Mouse (Mus musculus) liver, embryonic 14.5 days (tissue): Measurements from ENCODE around the gene Palm. TPM values are rescaled to one million over a fixed set of nuclear protein-coding genes. Genes with fewer than 3 reads are reported as not detected.
A peak's percentile ranks its signal among the peaks of the same experiment; 100 is the strongest.

Experiments used
- ATAC-seq: fragments of 200-750 bp; cut with Nextera tagmentation; 2 replicates; pipeline ENCODE4 v1.8.0; 2017; ENCODE audit warnings: moderate number of reproducible peaks, mild to moderate bottlenecking, moderate library complexity; ENCODE audit not compliant: insufficient read depth
- DNase-seq, 3 experiments: peaks; one replicate each; pipeline ENCODE4 v3.0.0-alpha.2; 2012 to 2013; ENCODE audit warnings: low read depth in 3 of 3, low spot score in 3 of 3
- H3K27ac ChIP-seq: fragments of 300-500 bp; sonication (generic); 2 replicates; pipeline ENCODE4 v1.5.1; 2014; ENCODE audit warnings: moderate library complexity, mild to moderate bottlenecking, control low read depth, inconsistent platforms
- H3K27me3 ChIP-seq: fragments of 300-500 bp; sonication (generic); 2 replicates; pipeline ENCODE4 v1.6.1; 2014; ENCODE audit warnings: mild to moderate bottlenecking, low read length, moderate library complexity; ENCODE audit not compliant: control insufficient read depth, insufficient read depth
- H3K36me3 ChIP-seq: fragments of 300-500 bp; sonication (generic); replicated peaks from 2 replicates; pipeline ENCODE4 v1.6.1; 2014; ENCODE audit warnings: low read depth; ENCODE audit not compliant: control insufficient read depth, insufficient read depth
- H3K4me1 ChIP-seq, 2 experiments: fragments of 200-500 bp in 1 of 2; fragments of 300-500 bp in 1 of 2; sonication (generic) in 1 of 2; replicated peaks; 2 replicates each; pipeline ENCODE4 v1.6.1; 2012 to 2014; ENCODE audit warnings: antibody characterized with exemption in 1 of 2, inconsistent platforms in 1 of 2, low read length in 1 of 2; ENCODE audit not compliant: control insufficient read depth in 2 of 2, insufficient read depth in 2 of 2
- H3K4me2 ChIP-seq: fragments of 300-500 bp; sonication (generic); 2 replicates; pipeline ENCODE4 v1.6.1; 2014; ENCODE audit warnings: low read depth, mild to moderate bottlenecking, control low read depth, moderate library complexity
- H3K4me3 ChIP-seq, 2 experiments: fragments of 200-500 bp in 1 of 2; fragments of 300-500 bp in 1 of 2; sonication (generic) in 1 of 2; 2 replicates each; pipeline ENCODE4 v1.5.1; 2012 to 2014; ENCODE audit warnings: low read depth in 2 of 2, low read length in 2 of 2, mild to moderate bottlenecking in 2 of 2, control low read depth in 1 of 2, inconsistent platforms in 1 of 2, moderate library complexity in 1 of 2; ENCODE audit not compliant: insufficient read depth in 1 of 2
- H3K9ac ChIP-seq: fragments of 300-500 bp; sonication (generic); replicated peaks from 2 replicates; pipeline ENCODE4 v1.6.1; 2014; ENCODE audit warnings: mild to moderate bottlenecking, control low read depth, moderate library complexity
- H3K9me3 ChIP-seq: fragments of 300-500 bp; sonication (generic); 2 replicates; pipeline ENCODE4 v1.6.1; 2016; ENCODE audit warnings: low read length, mixed read lengths; ENCODE audit not compliant: control insufficient read depth
- CTCF ChIP-seq: IDR thresholded peaks from 2 replicates; pipeline ENCODE4 v1.5.1; 2016; ENCODE audit warnings: antibody characterized with exemption, low read depth, control low read depth
- EP300 ChIP-seq: IDR thresholded peaks from 2 replicates; pipeline ENCODE4 v1.6.1; 2016; ENCODE audit warnings: antibody characterized with exemption, low read depth
- WGBS: fragments of 180-500 bp; shearing (Covaris S2); extraction: QIAGEN DNeasy Blood & Tissue Kit; methylation state at CpG from one replicate; pipeline ENCODE4 v1.1.7; 2014; ENCODE audit not compliant: insufficient replicate concordance; 5-methylcytosine and 5-hydroxymethylcytosine counted together
- polyA plus RNA-seq, 2 experiments: library from polyadenylated mRNA; depleted of rRNA in 1 of 2; stranded (reverse) in 1 of 2; unstranded in 1 of 2; fragments of >200 nt; fragmentation: Nextera tagmentation in 1 of 2; extraction: Ambion mirVana in 1 of 2; gene quantifications; 2 replicates each; pipeline versions ENCODE4 v1.2.1 to v1.2.3; 2012 to 2014

Gene Palm
- polyA plus RNA-seq, 2 experiments = 3.5 to 4.1 TPM

- no peak overlapping the region for H3K9ac ChIP-seq
- 60% methylated on average over 6 of the region's 6 CpGs for WGBS
- H3K4me3 ChIP-seq = no peak overlapping the region
- H3K4me2 ChIP-seq = no peak overlapping the region
- H3K9me3 ChIP-seq = no peaks in the 10 kb centered on the region
- peaks cover 0 to 3% of the 10 kb centered on the region in 2 experiments; a peak in 1 of 4 replicates for H3K4me1 ChIP-seq
- H3K27me3 ChIP-seq = no peaks in the 10 kb centered on the region
- no peak for DNase-seq
- H3K36me3 ChIP-seq = no peaks in the 10 kb centered on the region
- H3K27ac ChIP-seq = no peak overlapping the region
- no peak for TF ChIP-seq CTCF
- no peak for TF ChIP-seq EP300
- no peak for ATAC-seq
Measured at GRCm38 (mm10) chr10:79823011-79823410, 29.6 kb downstream of the Palm start.

- no peak overlapping the region for H3K27ac ChIP-seq
- 17% methylated on average over 6 of the region's 6 CpGs for WGBS
- no peak for TF ChIP-seq EP300
- no peak for TF ChIP-seq CTCF
- no peaks in the 10 kb centered on the region for H3K9me3 ChIP-seq
- no peak overlapping the region for H3K4me3 ChIP-seq
- no peak for ATAC-seq
- peak overlapping the region; percentile 15; the same call in 1 of the 2 replicates for H3K4me2 ChIP-seq
- peaks cover 0 to 3% of the 10 kb centered on the region in 2 experiments; a peak in 1 of 4 replicates for H3K4me1 ChIP-seq
- DNase-seq = no peak
- no peaks in the 10 kb centered on the region for H3K36me3 ChIP-seq
- H3K27me3 ChIP-seq = no peaks in the 10 kb centered on the region
- H3K9ac ChIP-seq = no peak overlapping the region
Measured at GRCm38 (mm10) chr10:79824413-79824812, 31.0 kb downstream of the Palm start.

- H3K27ac ChIP-seq = no peak overlapping the region
- H3K4me3 ChIP-seq = no peak overlapping the region
- H3K4me1 ChIP-seq = no peaks in the 10 kb centered on the region
- no peak for TF ChIP-seq CTCF
- no peak for TF ChIP-seq EP300
- no peaks in the 10 kb centered on the region for H3K36me3 ChIP-seq
- H3K9me3 ChIP-seq = no peaks in the 10 kb centered on the region
- WGBS = 64% methylated on average over 3 of the region's 3 CpGs
- no peak for ATAC-seq
- no peak for DNase-seq
- no peak overlapping the region for H3K9ac ChIP-seq
- H3K27me3 ChIP-seq = no peaks in the 10 kb centered on the region
- no peak overlapping the region for H3K4me2 ChIP-seq
Measured at GRCm38 (mm10) chr10:79831583-79831982, 38.2 kb downstream of the Palm start.

GRCm38 (mm10) chr10:79832026-79832785 is 38.8 kb downstream of the Palm start:
- no peak for TF ChIP-seq EP300
- TF ChIP-seq CTCF = no peak
- Histone ChIP-seq H3K27ac (no peak overlapping the region), H3K27me3 (no peaks in the 10 kb centered on the region), H3K4me3 (no peak overlapping the region), H3K9ac (no peak overlapping the region), H3K4me2 (no peak overlapping the region), H3K4me1 (no peaks in the 10 kb centered on the region), H3K9me3 (no peaks in the 10 kb centered on the region; the same call in 1 of the 2 replicates), H3K36me3 (no peaks in the 10 kb centered on the region)
- WGBS = 62% methylated on average over 7 of the region's 7 CpGs
- DNase-seq (no peak), ATAC-seq (no peak)

GRCm38 (mm10) chr10:79832786-79833181 is 39.4 kb downstream of the Palm start:
- TF ChIP-seq CTCF = no peak
- no peak for TF ChIP-seq EP300

More at GRCm38 (mm10) chr10:79832786-79833181, 39.4 kb downstream of the Palm start:
- no peaks in the 10 kb centered on the region for H3K36me3 ChIP-seq
- H3K27ac ChIP-seq = no peak overlapping the region
- H3K9me3 ChIP-seq = no peaks in the 10 kb centered on the region; the same call in 1 of the 2 replicates
- no peak overlapping the region for H3K9ac ChIP-seq
- H3K4me1 ChIP-seq = no peaks in the 10 kb centered on the region
- no peaks in the 10 kb centered on the region for H3K27me3 ChIP-seq
- DNase-seq (no peak), ATAC-seq (no peak)
- no peak overlapping the region for H3K4me3 ChIP-seq
- no peak overlapping the region for H3K4me2 ChIP-seq
- WGBS = 54% methylated on average over 9 of the region's 9 CpGs
